Mouse (Mus musculus): ENCODE results near the gene Zyx.

DNA sequence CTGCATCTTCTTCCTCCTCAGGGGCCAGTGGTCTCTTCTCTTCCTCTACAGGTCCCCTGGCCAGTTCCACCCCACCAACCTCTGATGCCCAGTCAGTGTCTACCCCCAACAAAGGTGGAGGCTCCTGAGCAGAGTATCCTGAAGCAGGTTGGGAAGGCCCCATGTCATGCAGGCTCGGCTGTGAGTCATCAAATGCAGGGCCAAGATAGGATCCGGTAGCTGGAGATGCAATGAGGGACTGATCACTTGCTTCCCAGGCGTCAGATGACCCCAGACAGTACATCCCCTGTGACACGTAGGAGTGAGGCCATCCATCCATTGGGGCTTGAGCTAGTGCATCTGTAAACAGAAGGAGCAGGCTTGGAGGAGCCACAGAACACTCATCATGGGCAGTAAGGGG lies 31.1 kb upstream of the Zyx start:
- no peak for TF ChIP-seq CTCF (IDR thresholded peaks at IDR 0.05; ENCODE audit: low read depth, low read length)
- no peak for TF ChIP-seq POLR2AphosphoS5 (IDR thresholded peaks at IDR 0.05; ENCODE audit: insufficient replicate concordance, low read depth, low read length)
- TF ChIP-seq GATA1 (IDR thresholded peaks at IDR 0.05; ENCODE audit: borderline replicate concordance, low read length): no peak
- TF ChIP-seq TAL1 (conservative IDR thresholded peaks at IDR 0.05; ENCODE audit: low read depth, low read length): no peak
- TF ChIP-seq GATA2 (IDR thresholded peaks at IDR 0.05; ENCODE audit: borderline replicate concordance, low read depth, low read length): no peak
